Mouse (Mus musculus) ES-CJ7 (cell line): ENCODE data around the gene Lig1.
"Not testable (repeated sequence)": the region's sequence is repeated elsewhere in the genome, so short reads cannot be mapped to it uniquely, and the experiment has no call there.

ENCODE experiments used
- DNase-seq: peaks from one replicate; pipeline ENCODE4 v3.0.0; 2011; ENCODE audit warnings: low read depth, low spot score

Lig1 gene

DNA sequence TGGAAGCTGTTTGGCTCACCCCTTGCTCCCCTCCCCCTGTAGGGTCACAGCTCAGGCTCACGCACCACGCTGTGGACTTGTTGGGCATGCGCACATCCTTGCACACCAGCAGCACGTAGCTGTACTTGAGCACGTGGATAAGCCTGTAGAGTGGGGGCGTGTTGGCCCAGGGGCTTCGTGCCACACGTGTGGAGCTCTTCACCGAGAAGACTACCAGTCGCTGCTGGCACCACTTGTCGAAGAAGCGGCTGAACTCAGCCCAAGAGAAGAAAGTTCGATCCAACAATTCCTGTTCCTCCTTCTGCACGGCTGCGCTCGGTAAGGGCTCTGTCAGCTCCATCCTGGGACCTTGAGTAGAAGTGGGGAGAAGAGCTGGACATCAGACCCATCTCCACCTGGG is at the start of gene Lig1:
Gene Lig1, plus strand, starts transcription at position 203 of the 400 bp plus-strand sequence.
- peak; percentile 19 for DNase-seq

DNA sequence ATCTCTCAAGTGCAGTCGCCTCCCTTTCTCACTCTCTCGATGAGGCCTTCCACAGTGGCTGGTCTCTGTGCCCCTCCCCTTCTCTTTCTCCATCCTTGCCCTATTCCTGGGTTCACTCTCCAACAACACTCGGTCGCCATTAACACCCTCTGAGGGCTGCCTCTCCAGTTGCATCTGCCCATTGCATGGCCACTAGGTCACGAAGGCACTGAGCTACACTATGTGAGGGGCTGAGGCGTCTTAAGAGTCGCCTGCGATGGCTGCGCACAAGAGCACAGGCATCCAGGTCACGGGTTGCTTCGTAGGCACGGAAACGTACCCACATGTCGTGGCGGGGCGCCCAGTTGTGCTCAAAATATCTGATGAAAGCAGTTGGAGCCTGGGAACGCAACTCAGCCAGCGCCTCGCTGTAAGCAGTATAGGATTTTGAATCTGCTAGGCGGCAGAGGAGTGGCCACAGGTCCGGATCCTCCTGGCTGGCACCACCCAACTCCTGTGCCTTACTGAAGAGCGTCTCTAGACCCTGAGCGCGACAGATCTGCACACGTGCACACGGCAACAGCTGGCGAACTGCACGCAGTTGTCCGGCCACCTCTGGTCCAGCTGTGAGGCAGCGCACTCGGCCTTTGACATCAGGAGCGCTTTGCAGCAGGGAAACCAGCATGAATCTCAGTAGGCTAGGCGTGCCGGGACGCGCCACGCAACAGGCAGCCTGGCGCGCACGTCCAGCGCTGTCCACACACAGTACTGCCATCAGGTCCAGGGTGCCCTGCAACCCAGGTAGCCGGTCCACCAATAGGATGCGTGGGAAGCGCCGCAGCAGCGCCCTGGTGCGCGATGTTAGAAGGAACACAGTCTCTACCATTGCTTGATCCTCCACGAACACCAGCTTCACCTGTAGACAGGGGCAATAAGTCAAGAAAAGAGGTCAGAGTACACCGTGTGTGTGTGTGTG is 16.1 kb upstream of the Lig1 start:
- peak; percentile 24 for DNase-seq

DNA sequence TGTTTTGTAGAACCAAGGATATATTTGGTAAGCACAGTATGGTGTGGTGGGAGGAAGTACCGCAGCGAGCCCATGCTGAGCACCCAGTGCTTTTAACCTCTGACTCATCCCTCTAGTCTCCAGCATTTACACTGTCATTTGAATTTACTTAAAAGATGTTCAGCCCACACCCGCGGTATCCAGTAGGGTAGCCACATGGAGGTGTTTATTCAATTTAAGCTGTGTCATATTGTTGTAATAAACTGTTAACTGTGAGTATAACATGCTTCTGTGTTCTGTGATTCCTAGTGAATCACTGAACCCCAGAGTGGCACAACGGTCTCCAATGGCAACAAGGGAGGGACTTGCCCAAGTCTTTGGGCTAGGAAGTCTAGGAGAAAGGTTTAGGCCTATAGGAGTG is 13.2 kb upstream of the Lig1 start:
- DNase-seq, result no peak

DNA sequence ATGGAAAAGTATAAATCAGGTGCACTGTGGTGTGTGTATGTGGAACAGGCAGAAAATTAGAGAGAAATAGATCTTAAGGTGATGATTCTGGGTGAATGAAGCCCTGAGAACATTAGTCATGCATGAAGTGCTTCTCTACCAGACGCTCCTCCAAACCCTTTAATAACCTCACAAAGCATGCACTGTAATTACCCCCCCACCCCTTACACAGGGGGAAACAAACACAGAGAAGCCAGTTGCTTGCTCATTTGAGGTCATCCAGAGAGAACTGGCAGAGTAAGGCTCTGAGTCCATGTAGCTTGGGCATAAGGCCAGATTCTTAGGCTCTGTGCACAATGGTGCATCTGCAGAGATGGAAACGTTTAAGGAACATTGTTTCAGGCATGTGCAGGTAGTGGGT is 12.7 kb upstream of the Lig1 start:
- no peak for DNase-seq

DNA sequence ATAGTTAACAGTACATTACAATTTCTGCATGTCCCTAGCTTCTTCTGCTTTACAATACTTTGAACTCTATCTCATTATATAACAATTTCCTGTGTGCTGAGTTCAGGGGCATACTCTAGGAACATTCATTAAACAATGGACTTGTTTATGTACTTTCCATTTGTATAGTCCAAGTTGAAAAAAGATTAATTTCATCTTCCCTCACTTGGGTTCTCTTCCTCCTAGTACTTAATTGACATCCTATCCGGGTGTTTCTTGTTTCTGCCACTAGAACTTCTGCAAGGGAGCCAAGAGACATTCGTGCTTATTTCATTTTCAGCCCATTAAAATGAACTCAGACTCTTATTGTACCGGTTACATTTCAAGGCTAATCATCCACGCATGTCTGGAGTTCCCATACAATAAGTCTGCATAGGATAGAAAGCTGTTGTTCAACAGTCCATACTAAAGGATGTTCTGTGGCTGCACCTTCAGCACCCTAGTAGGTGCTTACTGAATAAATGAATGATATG is 8.3 kb upstream of the Lig1 start:
- DNase-seq, result no peak

DNA sequence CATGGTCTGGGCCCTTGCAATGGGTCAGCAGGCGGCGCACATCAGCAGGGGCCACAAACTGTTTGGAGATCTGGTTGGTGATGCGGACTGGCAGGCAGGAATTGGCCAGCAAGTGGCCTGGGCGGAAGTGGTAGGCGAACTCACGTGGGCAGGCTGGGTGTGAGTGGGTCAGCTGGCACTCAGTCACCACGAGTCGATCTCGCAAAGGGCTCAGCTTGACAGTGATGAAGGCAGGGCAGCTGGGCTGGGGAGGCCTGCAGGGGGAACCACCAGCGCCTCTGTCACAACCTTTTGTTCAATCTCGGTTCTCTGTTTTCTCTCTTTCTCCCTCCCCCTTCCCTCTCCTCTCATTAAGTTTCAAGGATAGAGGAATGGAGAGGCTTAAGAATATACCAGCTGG is 7.7 kb upstream of the Lig1 start:
- no peak for DNase-seq

DNA sequence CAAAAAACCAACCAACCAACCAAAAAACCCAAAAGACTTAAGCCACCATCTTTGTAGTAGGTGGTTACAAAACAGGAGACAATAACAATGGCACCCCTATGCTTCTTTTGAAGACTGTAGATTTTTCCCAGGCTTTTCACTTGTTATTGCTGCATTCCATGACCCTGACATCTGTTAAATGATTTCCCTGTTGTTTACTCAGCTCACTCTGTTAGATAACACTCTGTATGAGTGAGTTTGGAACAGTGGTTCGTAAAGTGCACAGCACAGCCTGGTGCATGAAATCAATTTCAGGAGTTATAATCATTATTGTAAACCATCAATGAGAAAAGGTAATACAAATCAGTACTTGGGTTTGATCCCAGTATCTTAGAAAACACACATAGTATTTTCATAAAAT is 5.4 kb upstream of the Lig1 start:
- DNase-seq, result no peak

DNA sequence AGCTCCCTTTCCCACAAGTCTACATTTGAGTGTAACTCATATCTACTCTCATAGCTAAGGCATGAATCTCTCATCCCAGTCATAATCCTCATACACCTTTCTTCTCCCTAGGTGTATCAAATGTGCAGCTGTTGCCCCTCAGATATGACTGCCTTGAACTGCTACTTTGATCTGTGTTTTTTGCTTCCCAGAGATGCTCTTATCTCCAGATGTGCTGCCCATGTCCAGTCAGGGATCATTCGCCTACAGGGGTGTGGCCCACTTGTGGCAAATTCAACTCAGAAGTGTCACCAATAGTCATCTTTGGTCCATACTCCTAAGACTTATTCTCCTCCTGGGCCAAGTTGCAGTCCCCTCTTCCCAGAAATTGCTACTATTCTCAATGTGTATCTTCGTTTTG is 750 bp downstream of the Lig1 start:
- no peak for DNase-seq

DNA sequence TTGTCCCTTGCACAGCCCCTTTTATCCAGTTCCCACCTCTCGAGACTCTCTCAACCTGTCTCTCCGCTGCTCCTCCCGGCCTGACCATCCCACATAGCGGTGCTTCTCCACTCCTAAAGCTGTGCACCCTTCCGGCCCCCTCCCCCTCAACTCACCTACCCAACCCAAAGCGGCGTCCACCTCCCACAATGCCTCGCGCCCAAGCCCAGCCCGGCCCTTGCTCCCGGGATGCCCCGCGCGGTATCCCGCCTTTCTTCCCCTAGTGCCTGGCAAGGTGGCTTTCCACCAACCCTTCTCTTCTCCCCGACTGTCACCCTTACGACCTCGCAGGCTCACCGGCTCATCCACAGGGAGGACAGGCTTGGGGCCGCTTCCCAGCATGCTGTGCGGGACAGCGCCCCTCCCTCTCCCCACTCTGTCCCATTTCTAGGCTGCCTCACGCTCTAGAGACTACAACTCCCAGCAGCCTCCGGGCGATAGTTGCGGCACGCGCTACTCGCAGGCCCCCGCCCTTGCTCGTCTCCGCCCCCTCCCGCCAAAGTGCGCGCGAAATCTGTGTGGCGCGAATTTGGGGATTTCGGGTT is 1.3 kb downstream of the Lig1 start, which contains the start of gene Zswim9:
Gene Zswim9, minus strand, starts transcription at position 414 of the 584 bp plus-strand sequence.
- peak; percentile 96 for DNase-seq

DNA sequence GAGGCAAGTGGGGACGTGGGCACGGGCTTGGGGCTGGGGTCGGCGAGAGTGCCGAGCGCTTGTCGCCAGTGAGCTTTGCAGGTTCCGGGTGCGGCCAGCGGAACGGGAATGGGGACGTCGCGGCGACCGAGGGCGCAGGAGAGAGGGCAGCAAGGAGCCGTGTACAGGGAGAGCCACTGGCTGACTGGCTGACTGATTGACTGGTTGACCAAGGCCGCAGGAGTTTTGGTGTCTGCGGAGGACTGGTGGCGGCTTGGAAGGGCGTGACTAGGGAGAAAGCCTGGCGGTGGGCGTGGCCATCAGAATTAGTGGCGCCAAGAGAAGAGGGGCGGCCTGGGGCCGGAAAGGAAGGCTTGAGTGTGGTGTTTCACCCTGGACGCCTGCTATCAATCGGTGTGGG is 1.9 kb downstream of the Lig1 start:
- not testable (repeated sequence) for DNase-seq

DNA sequence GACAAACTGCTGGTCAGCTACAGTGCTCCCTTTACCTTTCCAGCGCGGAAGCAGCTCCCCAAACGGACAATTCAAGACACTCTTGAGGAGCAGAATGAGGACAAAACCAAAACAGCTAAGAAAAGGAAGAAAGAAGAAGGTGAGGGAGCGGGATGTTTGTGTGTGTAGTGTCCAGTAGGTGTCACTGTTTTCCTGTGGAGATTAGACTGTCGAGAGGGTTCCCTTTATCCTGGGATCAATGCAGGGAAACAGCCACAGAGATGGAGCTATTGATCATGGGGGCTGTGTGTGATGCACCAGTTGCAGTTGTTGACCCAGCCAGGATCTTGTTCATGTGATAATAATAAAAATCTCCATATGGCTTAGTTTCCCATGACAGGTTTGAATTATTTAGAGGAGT is 11.5 kb downstream of the Lig1 start:
- DNase-seq, result peak; percentile 55

DNA sequence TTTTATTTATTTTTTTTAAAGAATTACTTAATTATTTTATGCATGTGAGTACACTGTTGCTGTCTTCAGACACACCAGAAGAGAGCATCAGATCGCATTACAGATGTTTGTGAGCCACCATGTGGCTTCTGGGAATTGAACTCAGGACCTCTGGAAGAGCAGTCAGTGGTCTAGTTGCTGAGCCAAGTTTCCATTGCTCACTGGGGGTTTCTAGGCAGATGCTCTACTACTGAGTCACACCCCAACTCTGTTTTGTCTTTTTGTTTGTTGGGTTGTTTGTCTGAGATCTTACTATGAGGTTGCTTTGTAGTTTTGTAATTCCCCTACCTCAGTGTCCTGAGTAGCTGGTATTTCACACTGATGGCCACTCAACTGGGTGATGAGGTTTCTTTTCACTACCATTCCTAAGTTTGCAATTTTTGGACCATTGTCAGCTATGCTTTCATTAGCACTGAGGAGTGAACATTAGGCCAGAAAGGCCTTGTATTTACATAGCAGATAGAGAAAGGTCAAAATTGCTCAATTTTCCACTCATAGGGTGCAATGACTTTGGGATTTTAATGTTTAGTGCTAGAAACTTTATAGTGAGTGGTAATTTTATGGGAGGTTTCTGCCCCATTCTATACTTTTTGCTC is 13.1 kb downstream of the Lig1 start:
- DNase-seq, result no peak

DNA sequence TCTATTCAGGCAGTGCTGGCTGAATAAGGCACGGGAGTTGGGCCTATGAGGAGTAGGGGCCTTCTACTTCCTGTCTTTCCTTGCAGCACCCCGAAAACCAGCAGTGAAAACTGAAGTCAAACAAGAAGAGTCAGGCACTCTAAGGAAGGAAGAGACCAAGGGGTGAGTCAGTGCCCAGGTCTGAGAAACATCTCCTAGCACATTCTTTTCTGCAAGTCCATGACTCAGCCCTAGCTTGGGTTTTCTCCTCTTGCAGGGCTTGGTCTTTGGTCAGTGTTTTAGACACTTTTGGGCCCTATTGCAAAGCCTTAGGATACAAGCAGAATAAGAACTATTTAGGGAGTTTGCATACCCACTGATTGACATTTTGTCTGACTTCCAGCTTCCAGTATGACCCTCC is 14.3 kb downstream of the Lig1 start:
- no peak for DNase-seq

DNA sequence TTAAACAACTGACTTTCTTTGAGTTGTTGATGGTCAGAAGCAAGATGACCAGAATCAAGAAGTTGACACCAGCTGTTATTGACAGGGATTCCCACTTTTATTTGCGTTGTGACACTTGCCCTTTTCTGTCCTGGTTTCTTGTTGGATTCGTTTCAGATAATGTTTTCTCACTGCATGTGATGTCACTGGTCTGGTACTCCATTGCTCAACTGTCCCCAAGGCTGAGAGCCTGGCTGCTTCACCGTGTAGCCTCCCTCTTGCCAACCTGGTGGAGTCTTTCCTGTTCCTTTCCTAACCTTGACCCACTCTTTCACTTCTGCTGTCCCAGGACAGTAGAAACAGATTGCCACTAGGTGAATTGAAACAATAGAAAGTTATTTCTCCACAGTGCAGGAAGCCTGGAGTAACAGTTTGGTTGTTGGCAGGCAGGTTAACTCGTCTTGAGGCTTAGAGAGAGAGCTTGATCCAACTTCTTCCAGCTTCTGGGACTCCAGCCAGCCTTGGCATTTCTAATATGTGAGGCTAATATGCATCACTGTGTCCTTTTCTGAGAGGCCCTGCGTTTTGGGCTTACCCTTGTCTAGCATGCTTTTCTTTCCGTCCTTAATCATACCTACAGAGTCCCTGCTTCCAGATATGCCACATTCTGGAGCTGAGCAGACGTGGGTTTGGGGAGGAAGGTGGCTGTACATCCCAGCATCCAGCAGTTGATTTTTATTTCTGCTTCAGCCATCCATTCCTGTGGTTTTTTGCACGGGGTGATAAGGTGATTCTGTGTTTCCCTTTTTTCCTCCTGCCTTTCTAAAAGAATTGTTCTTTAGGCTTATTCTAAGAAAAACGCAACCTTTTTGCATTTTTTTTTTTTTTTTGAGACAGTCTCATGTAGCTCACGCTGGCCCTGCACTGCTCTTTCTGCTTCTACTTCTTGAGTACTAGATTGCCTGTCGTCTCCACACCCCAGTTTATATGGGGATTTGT is 17.1 kb downstream of the Lig1 start:
- DNase-seq, result no peak

DNA sequence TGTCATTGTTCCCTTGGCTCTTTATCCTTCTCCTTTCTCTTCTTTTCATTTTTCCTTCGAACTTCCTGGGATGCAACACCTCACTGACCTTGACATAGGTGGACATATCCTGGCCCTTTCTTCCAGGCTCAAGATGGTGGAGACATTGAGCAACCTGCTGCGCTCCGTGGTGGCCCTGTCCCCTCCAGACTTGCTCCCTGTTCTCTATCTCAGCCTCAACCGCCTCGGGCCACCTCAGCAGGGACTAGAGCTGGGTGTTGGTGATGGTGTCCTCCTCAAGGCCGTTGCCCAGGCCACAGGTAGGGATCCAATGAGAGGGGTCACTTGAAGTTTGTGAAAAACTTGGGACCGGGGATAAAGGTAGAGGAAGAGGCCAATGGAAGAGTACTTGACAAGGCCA is 18.2 kb downstream of the Lig1 start:
- no peak for DNase-seq

DNA sequence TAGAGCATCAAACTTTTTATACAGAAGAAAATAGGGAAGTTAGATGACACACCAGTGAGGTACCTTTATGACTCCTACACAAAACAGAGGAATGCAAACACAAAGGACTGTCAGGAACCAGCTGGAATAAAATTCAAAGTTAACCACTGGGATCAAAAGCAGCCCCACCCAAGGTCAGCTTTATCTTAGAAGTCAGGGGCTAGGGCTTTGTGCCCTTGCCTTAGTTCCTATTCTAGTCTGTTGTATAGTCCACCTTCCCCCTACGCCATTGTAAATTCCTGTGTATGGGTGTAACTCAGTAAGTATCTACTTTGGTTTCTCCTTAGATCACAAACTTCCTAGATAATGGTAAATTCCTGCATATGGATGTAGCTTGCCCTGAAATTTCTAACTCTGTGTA is 20.6 kb downstream of the Lig1 start:
- peak; percentile 87 for DNase-seq

DNA sequence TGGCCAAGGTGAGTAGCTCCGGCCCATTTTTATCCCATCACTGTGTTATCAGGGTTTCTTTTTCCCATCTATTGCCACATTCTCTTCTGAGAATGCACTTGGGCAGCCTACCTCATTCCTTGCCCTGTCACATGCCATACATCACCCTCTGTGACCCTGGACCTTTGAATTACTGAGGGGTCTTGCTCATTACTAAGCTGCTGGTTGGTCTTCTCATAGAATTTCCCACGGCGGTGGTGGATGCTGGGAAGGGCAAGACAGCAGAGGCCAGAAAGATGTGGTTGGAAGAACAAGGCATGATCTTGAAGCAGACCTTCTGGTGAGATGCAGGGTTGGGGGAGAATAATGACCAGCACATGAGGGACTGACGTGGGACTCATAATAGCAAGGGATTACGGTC is 21.7 kb downstream of the Lig1 start:
- no peak for DNase-seq

DNA sequence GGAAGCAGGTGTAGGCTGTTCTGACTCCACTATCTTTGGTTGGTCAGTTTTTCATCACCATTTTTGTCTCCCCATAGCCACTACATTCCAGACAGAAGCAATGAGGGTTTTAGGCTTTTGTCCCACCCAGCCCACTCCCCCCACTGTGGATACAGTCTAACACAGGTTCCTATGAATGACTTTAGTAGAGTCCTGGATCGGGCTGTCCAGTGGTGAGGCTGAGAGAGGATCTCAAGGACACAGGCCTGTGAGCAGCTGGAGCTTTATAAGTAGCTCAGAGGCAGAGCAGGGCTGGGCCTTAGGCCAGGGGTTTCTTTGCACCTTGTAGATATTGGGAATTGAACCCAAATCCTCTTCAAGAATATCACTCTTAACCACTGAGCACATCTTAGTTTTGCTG is 24.6 kb downstream of the Lig1 start:
- no peak for DNase-seq

DNA sequence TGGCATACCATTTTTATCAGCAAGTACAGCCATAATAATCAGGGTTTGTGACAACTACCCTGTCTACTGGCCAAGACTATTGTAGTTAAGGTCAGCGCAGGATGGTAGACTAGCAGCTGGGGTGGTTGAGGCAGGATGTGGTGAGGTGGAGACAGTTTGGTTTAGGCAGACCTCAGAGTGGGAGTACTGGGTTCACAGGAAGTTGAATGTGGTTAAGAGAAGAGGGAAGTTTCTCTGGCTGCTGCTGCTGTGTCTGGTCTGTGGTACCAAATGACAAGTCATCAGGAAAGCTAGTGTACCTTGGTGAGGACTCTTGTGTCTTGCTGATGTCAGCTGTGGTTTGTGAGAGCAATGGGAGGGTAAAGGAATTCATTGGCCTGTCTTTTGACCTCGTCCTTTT is 25.7 kb downstream of the Lig1 start:
- no peak for DNase-seq

DNA sequence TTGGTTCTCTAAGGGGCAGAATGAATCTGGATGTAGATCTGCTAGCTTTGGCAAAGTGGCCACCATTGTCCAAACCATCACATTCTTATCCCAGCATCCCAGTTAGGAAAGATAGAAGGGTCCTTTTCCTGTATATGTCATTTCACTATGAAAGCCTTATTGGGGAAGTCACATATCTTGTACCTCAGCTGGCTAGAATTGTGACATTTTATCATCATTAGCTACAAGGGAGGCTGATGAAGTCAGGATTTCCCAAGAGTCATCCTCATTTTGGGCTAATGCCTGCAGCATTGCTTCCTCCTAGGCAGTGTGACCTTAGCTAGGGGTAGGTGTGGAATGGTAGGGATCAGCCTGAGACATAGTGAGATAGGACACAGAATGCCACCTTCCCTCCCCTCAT is 26.3 kb downstream of the Lig1 start:
- DNase-seq, result no peak

DNA sequence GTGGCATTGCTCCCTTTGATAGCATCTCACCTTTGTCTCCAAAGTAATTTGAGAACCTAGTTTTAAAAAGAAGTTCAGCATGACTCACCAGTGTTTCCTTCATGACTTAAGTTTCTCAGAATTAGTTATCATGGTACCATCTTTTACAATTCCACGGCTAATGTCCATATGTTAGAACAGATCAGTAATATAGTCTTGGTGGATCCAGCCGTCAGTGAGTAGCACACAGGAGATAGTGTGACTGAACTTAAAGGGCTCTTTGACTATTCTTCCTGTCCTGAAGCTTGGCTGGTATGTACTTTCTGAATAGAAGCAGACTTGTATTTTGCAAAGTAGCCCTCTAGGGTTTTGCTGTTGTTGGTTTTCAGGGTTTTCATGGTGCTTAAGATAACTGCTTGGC is 32.3 kb downstream of the Lig1 start:
- no peak for DNase-seq
